In the genomic region with DNA sequence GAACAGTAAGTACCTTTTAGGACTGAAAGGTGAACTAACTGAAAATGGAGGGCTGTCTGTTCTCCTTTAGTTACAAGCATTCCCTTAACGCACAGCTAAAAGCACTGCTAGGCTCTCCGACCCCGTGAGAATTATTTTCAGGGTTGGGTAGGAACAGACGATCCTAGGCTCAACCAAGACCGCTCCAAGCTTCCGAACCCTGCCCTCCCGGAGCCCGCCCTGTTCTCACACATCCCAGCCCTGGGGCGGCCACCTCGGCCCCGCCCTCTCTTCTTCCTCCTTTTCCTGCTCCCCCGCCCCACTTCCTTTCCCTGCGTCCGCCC, we compare ENCODE assay signal across 8 mouse cellular contexts. TPM values are rescaled to one million over a fixed set of nuclear protein-coding genes. Genes with fewer than 3 reads are reported as not detected.
DNase-seq lines count a peak whose midpoint lies in the region; ATAC-seq and TF ChIP-seq lines count a peak whose summit lies in the region.

Gene Ywhab, plus strand, starts transcription at position 307 of the 323 bp plus-strand sequence.

- H3K27me3 ChIP-seq in hindbrain, embryonic 15.5 days, result no peaks in the 10 kb centered on the region
- no peaks in the 10 kb centered on the region for H3K27me3 ChIP-seq in liver, embryonic 14.5 days (ENCODE audit: control insufficient read depth, insufficient read depth, low read length)

- TF ChIP-seq CTCF in liver, embryonic 14.5 days (IDR thresholded peaks at IDR 0.05; ENCODE audit: low read depth), result no peak

- peak within 1 kb of the TSS; percentile 66 for H3K4me2 ChIP-seq in hindbrain, embryonic 15.5 days
- peak within 1 kb of the TSS; percentile 85 for H3K4me2 ChIP-seq in liver, embryonic 14.5 days (ENCODE audit: low read depth)

- H3K9ac ChIP-seq in hindbrain, embryonic 15.5 days, result peak within 1 kb of the TSS; percentile 94
- peak within 1 kb of the TSS; percentile 91 for H3K9ac ChIP-seq in liver, embryonic 14.5 days (replicated peaks)

- ATAC-seq in hindbrain, embryonic 15.5 days (ENCODE audit: low FRiP score, low read depth), result no peak
- no peak for ATAC-seq in liver, embryonic 14.5 days (ENCODE audit: insufficient read depth)

- H3K4me3 ChIP-seq in hindbrain, embryonic 15.5 days, result peak within 1 kb of the TSS; percentile 99
- peak within 1 kb of the TSS; percentile 85 to 96 for H3K4me3 ChIP-seq in liver, embryonic 14.5 days (ENCODE audit: insufficient read depth in 1 of 2, low read depth in 2 of 2, low read length in 2 of 2)

- 0 out of 2 replicates have a peak, but pooled peaks cover 6% of the 10 kb centered on the region for H3K36me3 ChIP-seq in hindbrain, embryonic 15.5 days
- H3K36me3 ChIP-seq in liver, embryonic 14.5 days (replicated peaks; ENCODE audit: control insufficient read depth, insufficient read depth, low read depth), result no peaks in the 10 kb centered on the region; the same call in 1 of the 2 replicates

- TF ChIP-seq EP300 in liver, embryonic 14.5 days (IDR thresholded peaks at IDR 0.05; ENCODE audit: low read depth), result no peak

- DNase-seq in layer of hippocampus, adult 18-20 months (ENCODE audit: low spot score in 2 of 2), result no peak
- no peak for DNase-seq in layer of hippocampus, adult 11-12 months (ENCODE audit: low spot score)
- DNase-seq in adrenal gland, postnatal 10 days, result no peak
- peak; percentile 93 for DNase-seq in gastrocnemius, adult 18-20 months (ENCODE audit: low spot score)
- DNase-seq in liver, embryonic 14.5 days (ENCODE audit: low read depth in 3 of 3, low spot score in 3 of 3), result no peak
- DNase-seq in urinary bladder, postnatal 14 days (ENCODE audit: low spot score), result peak; percentile 96
- no peak for DNase-seq in B cell, adult 2 months

- H3K4me1 ChIP-seq in hindbrain, embryonic 15.5 days (replicated peaks), result peaks cover 44% of the 10 kb centered on the region
- peaks cover 14 to 19% of the 10 kb centered on the region in 2 experiments for H3K4me1 ChIP-seq in liver, embryonic 14.5 days (replicated peaks; ENCODE audit: control insufficient read depth in 2 of 2, insufficient read depth in 2 of 2, low read length in 1 of 2)

- H3K9me3 ChIP-seq in hindbrain, embryonic 15.5 days, result no peaks in the 10 kb centered on the region
- no peaks in the 10 kb centered on the region for H3K9me3 ChIP-seq in liver, embryonic 14.5 days (ENCODE audit: control insufficient read depth, low read length)

- H3K27ac ChIP-seq in hindbrain, embryonic 15.5 days (replicated peaks), result peak within 1 kb of the TSS; percentile 95
- peak within 1 kb of the TSS; percentile 80 for H3K27ac ChIP-seq in liver, embryonic 14.5 days

- 0% methylated on average over 12 of the region's 14 CpGs for WGBS in hindbrain, embryonic 15.5 days
- 1% methylated on average over 14 of the region's 14 CpGs for WGBS in liver, embryonic 14.5 days (ENCODE audit: insufficient replicate concordance)

RNA-seq across cellular contexts. Expression of gene Ywhab, which starts in this region (rescaled TPM):
- 100 to 1,000 TPM; 508 to 533 TPM for total RNA-seq in layer of hippocampus, adult 18-20 months (2021)
- 100 to 1,000 TPM; 248 to 255 TPM for total RNA-seq in adrenal gland, postnatal 10 days (2021)
- total RNA-seq in gastrocnemius, adult 18-20 months (2021), result 10 to 100 TPM; 39.3 to 42.4 TPM
- 488 and 498 TPM in 2 replicates for polyA plus RNA-seq in hindbrain, embryonic 15.5 days (2015; fragmentation: Nextera tagmentation; extraction: Ambion mirVana)
- polyA plus RNA-seq in liver, embryonic 14.5 days (2012; rRNA removed), result 20.2 and 32.3 TPM in 2 replicates
- 79.6 and 88.4 TPM in 2 replicates for polyA plus RNA-seq in liver, embryonic 14.5 days (2014; fragmentation: Nextera tagmentation; extraction: Ambion mirVana)

Comparison
In these comparisons a context has a peak if more than half of its experiments do, and no peak if none do; other contexts are left out.
1. RNA of gene Ywhab (total RNA-seq): 508 to 533 TPM in layer of hippocampus, adult 18-20 months and 248 to 255 TPM in adrenal gland, postnatal 10 days; 39.3 to 42.4 TPM in gastrocnemius, adult 18-20 months; every median in the first group is over 4 times any median in the second.
2. DNase-seq: peak in gastrocnemius, adult 18-20 months (single experiment) and urinary bladder, postnatal 14 days (single experiment); none in layer of hippocampus, adult 18-20 months (0 of 2), layer of hippocampus, adult 11-12 months (single experiment), adrenal gland, postnatal 10 days (single experiment), liver, embryonic 14.5 days (0 of 3) and B cell, adult 2 months (0 of 2).